Mouse (Mus musculus): ENCODE measurements around the gene Mef2b.
"Not testable (repeated sequence)": the region's sequence is repeated elsewhere in the genome, so short reads cannot be mapped to it uniquely, and the experiment has no call there.

The Mef2b gene

DNA sequence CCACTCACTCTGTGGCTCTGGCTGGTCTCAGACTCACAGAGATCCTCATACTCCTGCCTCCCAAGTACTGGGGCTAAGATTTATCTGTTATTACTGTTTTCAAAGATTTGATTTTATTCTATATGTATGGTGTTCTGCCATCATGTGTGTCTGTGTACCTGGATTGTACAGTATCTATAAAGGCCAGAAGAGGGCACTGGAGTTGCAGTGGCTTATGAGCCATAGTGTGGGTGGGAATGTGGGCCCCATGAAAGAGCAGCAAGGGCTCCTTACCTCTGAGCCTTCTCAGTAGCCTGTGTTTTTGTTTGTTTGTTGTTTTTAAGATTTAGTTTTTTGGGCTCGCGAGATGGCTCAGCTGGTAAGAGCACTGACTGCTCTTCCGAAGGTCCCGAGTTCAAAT lies 39.6 kb downstream of the Mef2b start:
- peak; percentile 26 for DNase-seq (ENCODE audit: low spot score)

DNA sequence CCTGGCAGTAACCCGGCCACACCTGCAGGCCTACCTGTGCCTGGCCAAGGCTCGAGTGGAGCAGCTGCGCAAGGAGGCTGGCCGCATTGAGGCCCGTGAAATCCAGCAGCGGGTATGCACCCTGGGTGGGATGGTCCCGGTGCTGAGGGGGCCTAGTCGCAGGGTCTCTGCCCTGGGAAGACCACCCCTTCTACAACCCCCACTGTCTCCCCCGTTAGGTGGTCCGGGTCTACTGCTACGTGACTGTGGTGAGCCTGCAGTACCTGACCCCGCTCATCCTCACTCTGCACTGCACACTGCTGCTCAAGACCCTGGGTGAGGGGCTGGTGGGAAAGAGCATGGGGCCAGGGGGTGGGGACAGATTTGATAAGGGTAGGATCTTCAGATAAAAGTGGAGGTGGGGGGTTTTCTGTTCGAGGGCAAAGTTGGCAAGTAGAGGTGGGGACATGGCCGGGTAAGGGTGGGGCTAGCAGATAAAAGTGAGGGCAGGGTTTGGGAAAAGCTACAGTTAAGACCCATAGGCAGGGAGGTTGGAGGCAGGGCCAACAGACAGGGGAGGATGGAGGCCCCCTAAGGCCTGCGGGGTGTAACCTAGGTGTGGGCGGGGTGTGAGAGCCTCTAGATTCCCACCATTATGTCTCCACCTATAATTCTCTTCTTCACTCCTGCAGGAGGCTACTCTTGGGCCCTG lies 41.8 kb downstream of the Mef2b start:
- no peak for DNase-seq (ENCODE audit: low spot score)

DNA sequence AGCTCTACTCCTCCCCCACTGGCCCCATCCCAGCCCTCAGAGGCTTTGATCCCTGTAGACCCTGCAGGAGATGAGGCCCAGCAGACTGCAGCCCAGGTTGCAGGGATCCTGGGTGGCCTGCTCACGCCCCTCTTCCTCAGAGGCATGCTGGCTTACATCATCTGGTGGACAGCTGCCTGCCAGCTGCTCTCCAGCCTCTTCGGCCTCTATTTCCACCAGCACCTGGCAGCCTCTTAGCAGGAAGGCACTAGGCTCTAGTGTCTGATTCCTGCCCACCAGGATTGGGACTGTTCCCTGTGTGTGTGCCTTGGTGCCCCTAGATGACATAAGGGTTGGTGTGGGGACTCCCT lies 42.4 kb downstream of the Mef2b start:
- peak; percentile 14 for DNase-seq (ENCODE audit: low spot score)

DNA sequence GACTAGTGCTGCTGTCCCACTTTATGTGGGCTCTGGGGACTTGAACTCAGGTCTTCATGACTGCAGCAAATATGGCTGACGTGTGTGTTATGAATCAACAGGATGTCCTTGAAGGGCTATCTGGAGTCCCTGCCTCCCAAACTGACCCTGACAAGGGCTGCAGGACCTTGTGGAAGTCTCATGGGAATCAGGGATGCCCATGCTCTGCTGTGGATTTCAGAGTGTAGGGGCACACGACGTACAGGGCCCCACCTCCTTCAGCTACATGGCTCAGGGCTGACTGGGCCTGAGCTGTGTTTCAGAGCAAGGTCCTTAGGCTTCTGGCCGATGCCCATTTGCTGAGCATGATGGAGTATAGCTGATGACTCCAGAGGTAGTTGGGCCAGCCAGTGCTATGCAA lies 43.7 kb downstream of the Mef2b start:
- no peak for DNase-seq (ENCODE audit: low spot score)

DNA sequence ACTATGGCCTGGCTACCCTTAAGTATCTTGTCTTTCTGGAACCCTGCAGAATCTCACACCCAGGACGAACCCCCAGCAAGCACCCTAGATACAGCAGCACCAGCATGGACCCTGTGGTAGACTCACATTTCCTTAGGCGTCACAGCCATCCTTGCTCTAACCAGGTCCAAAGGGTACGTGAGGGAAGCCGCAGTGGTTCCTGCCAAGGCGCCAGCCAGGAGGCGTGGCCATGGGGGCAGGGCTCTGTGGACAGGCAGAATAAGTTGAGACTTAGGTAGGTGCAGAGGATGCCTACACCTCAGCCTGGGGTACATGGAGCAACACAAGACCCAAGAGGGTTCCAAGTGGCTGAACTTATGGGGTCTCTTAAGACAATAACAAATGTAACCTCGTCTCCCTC lies 49.2 kb downstream of the Mef2b start:
- no peak for DNase-seq (ENCODE audit: low spot score)

DNA sequence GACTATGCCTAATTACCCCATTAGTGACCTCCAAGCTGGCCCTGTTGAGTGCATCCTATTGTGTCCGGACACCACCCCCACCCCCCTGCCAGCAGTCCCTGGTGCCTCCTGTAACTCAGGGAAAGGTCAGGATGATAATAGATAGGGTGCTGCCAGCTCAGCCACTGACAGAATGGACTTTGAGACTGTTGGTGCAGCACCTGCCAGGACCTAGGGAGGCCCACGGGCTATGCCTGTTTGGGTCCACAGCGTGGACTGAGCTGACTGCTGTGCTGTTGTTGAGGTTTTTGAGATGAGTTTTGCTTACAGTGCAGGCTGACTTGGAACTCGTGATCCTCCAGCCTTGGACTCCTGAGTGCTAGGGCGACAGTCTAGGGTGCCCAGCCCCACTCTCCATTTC lies 53.7 kb downstream of the Mef2b start:
- DNase-seq (ENCODE audit: low spot score), result no peak

DNA sequence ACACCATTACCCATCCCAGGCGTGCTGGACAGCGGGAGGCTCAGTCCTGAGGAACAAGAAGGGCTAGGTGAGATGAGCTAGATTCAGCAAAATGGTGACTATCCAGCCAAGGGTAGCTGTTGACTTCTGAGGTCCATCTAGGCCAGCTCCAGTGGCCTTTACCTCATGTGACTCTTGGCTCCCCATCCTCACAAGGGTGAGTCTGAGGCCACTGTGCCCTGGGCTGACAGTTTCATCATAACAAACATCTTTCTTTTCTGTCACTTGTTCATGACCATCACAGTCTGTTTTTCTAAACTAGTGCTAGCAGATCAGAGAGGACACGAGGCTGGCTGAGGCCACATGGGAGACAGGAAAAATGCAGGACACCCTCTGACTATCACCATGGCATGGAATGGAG lies 54.7 kb downstream of the Mef2b start:
- no peak for DNase-seq (ENCODE audit: low spot score)

DNA sequence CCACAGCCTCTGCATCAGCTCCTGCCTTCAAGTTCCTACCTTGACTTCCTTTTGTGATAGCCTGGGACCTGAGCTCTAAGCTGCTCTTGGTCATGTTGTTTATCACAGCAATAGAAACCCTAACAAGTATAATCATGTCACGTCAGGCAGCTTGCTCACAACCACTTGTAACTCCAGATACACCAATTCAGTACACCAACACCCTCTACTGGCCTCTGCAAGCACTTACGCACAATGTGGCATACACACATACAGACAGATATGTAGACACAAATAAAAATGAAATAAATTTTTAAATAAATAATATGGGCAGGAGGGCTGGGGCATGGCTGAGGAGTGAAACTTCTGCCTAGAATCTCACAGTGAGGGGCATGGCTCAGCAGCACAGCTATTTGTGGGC lies 56.3 kb downstream of the Mef2b start:
- no peak for DNase-seq (ENCODE audit: low spot score)

DNA sequence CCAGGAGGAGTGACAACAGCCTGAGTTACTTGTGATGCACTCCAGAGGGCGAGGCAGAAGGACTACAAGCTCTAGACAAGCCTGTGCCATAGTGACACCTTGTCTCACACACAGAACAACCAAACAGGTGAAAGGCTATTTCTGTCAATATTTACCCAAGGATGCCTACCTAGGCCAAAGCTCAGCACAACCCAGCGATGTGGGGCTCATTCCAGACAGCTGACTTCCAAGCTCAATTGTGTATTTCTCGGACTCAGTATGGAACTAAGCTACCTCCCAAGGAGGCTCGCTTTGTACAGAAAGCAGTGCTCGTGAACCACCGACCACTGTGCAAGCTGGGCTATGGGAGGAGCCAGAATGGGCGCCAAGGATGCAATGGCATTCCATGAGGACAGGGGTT lies 58.1 kb downstream of the Mef2b start:
- DNase-seq (ENCODE audit: low spot score), result no peak

DNA sequence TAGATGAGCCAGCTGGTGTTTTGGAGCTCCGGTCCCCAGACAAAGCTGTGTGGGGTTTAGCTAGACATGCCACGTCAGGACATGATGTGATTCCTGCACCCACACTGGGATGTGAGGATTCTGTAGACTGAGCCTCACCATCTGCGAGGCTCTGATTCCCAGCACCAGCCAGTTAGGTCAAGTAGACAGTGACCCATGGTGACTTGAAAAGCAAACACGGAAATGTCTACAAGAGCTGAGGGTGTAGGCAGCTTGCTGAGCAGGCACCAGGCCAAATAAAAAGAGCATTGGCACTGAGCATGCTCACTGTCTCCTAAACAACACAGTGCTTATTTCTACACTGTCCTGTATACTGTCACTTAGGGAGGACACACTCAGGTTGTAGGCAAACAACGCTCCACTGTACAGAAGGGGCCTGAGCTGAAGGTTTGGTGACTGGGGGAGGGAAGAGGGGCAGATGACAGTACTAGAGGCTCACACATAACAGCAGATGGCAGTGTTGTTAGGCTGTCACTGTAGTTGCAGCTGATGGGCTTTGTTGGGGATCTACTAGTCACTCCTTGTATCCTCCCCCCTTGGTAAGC lies 60.7 kb downstream of the Mef2b start:
- DNase-seq (ENCODE audit: low spot score), result no peak

DNA sequence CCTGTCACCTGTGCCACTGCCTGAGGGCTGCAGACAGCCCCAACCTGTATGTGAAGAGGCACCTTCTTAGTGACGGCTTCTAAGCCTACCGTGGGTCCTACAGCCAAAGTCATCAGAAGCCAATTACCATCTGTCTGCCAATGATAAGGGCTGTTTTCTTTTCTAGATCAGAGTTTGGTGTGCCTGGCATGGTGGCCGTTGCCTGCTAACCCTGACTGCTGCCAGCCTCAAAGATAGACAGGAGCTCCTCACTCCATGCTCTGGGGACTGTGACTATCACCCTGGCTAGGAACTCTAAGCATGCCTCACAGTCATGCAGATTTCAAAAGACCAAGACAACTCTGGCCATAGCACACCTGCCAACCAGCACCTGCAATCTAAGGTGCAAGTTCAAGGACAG lies 61.9 kb downstream of the Mef2b start:
- DNase-seq (ENCODE audit: low spot score), result no peak

DNA sequence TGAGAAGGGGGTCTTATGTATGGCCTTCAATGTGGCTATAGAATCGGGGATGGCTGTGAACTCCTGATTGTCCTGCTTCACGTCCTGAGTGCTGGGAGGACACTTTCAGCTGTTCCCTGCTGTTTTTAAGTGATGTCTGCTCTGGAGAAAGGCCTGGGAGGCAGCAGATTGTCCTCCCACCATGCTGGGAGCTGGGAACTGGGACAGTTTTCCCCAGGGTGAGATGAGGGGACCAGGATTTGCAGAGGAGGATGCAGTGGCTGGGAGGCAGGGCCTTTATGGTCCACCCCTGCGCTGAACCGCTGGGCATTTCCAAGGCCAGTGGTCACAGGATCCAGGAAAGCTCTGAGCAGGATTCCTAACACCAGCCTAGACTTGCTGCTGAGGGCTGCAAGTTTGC lies 63.6 kb downstream of the Mef2b start:
- no peak for DNase-seq (ENCODE audit: low spot score)

DNA sequence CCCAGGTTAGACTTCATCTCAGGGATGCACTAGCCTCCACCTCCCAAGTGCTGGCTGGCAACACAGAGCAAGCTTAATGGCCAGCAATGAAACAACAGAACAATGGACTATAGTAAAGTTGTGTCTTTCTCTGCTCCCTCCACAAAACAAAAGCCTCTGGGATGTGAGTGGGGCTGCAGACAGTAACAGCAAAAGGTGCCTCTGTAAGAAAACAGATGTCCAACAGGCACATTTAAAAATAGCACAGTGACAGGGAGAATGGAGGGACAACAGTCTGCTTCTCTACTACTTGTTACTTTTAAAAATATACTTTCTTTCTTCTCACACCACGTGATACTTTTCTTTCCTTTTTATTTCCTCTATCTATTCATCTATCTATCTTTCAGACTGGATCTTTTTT lies 65.2 kb downstream of the Mef2b start:
- DNase-seq (ENCODE audit: low spot score), result no peak

DNA sequence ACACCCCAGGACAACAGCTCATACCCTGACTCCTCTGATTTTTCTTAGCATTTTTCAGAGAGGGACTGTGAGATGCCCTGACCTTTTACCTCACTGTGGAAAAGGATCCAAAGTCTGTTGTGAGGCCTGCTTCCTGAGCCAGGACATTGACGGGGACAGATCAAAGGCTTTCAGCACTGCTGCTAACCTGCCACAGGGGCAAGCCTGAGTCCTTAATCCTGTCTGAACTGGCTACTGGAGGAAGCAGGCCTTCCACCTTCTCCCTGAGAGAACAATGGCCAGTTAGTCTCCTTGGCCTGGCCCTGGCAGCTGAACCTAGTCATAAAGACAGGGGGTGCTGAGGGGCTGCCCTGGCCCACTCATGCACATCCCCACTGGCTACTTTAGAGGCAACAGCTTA lies 68.6 kb downstream of the Mef2b start:
- no peak for DNase-seq (ENCODE audit: low spot score)

DNA sequence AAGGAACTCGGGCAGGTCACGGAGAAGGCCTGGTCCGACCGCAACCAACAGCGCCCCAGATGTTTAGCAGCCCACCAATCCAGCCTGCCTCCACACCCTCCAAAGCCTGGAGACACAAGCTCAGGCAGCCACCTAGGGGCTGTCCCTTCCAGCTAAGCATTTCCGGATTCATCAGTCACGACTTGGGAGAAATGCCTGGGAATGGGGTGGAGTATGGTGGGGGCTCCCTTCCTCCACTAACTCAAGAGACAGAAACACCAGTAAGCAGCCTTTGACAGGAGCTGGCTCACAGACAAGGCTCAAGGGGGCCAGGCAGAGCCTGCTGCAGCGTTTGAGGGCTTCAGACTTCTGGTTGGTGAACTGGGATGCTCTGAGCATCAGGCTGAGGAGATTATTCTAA lies 71.0 kb downstream of the Mef2b start:
- DNase-seq (ENCODE audit: low spot score), result no peak

DNA sequence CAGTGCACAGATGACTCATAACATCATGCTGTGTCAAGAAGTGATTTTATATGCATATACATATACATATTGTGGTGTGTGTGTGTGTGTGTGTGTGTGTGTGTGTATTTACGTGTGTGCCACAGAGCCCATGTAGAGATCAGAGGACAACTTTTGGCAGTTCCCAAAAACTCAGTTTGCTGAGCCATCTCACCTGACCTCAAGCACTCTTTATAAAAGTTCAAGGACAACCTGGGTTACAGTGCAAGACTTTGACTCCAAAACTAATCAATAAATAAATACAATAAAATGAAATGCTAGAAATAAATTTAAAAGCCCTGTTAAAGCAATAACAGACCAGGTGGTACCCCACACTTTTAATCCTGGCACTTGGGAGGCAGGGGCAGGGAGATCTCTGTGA lies 71.8 kb downstream of the Mef2b start:
- no peak for DNase-seq (ENCODE audit: low spot score)

DNA sequence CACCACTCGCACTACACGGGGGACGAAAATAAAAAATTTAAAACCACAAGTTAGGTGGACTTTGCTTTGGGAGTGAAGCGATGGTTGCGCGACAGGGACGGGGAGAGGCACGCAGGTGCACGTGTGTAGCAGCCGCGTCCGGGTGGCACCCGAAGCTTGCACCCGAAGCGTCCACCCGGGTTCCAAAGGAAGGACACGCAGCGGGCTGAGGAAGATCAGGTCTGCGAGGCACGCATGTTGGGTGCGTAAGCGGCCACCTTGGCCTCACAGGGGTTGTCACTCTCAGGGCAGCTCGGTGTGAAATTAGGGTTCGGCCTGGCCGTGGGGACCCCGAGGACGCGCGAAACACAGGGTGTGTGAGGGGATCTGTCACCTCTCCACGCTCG lies 72.2 kb downstream of the Mef2b start:
- peak; percentile 14 for DNase-seq (ENCODE audit: low spot score)

DNA sequence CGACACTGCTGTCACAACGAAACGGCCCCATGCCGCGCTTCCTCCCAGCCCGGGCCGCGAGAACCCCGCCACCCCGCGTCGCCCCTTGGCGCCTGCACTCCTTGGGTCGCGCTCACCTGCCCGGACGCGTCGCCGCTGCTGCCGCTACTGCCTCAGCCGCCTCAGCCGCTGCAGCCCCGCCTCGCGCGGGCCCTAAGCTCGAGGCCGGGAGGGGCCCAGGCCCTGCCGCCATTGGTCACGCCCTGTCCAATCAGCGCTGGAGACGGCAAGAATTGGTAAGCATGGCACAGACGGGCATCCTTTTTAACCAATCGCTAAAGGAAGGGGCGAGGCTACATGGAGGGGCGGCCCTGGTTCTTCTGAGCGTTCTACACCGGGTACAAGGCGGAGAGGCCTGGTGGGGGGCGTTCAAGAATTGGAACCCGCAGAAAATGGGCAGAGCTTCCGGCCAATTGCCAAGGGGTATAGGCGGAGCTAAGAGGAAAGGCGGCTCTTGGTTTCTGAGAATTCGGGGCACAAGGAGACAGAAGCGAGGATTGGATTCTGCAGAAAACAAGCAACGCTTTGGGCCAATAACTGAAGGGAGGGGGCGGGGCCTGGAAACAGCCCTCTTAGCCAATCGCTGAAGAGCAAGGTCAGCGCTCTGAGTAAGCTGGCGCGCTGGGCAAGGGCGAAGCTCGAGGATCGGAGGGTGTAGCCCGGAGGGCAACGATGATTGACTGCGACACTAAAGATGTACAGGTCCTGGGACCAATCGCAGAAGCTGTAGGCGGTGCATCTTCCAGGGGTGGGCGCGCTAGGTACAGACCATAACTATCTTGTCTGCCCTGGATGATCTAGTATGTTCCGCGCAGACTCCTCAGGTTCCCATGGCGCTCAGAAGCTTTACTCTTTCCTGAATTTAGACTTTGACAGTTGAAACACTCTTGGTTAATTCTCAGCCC lies 72.9 kb downstream of the Mef2b start, which contains the start of gene Slc25a42:
Gene Slc25a42 (minus strand): TSS at position 194 of the 944 bp plus-strand sequence.
- DNase-seq (ENCODE audit: low spot score), result peak; percentile 99

DNA sequence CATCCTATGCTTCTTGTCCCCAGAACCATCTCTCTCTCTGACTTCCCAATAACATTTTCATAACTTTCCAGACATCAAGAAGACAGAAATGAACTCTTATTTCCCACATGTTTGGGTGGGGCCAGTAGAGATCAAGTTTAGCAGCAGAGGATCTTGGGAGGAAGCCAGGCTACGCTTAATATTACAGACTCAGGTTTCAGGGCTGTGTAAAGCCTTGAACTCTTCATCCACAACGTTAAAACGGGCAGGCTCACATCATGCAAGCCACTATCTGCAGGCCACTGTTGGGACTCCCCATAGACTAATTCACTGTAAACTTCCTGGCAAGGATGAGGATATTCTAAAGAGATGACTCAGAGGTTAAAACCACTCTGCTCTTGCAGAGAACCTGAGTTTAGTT lies 74.9 kb downstream of the Mef2b start:
- no peak for DNase-seq (ENCODE audit: low spot score)

DNA sequence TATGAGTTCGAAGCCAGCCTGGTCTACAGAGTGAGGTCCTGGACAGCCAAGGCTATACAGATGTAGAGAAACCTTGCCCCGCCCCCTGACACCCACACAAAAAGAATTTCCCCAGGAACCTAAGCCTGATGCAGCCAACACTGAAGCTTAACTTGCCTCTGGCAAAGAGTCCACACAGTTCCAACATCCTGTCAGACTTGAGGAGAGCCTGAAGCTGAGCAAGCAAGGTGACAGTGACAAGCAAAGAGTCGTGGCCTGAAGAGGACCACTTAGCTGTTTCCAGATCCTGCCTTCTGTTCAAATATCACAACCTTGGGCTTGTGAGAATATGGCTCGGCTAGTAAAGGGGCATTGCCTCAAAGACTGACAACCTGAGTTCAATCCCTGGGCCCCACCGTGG lies 75.6 kb downstream of the Mef2b start:
- DNase-seq (ENCODE audit: low spot score), result no peak

DNA sequence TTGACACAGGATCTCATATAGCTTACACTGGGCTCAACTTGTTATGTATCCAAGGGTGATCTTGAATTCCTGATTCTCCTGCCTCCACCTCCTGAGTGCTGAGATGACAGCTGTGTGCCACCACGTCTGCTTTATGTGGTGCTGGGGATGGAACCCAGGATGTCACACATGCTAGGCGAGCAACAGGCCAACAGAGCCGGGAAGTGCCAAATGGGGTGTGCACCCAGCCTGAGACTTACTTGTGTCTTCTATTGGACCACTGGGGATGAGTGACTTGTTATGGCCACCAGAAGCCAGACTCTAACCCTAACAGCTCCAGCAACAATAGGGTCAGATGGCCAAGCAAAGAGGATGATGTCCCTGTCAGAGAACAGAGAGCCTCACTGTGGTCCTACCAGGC lies 76.7 kb downstream of the Mef2b start:
- DNase-seq (ENCODE audit: low spot score), result not testable (repeated sequence)

DNA sequence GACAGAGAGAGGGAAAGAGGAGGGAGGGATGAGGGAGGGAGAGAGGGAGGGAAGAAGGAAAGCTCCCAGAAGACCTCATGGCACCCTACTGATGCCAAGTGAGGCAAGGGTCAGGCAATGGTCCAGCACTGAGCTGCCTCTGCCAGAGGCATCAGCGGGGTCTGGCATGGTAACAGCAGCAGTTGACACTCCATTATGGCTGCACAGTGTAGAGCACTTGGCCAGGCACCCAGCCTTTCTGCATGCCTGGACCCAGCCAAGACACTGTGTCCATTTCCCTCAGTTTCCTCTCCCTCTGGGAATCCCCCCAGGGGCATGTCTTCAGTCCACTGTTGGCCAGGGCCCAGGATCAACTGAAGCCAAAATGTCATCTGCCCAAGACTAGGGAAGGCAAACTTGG lies 77.1 kb downstream of the Mef2b start:
- no peak for DNase-seq (ENCODE audit: low spot score)

Data from embryo, embryonic 10.5 days (tissue).